Mouse (Mus musculus): Measurements from ENCODE around the gene March1. TPM values are rescaled to one million over a fixed set of nuclear protein-coding genes. Genes with fewer than 3 reads are reported as not detected.
A peak's percentile ranks its signal among the peaks of the same experiment; 100 is the strongest.

The March1 gene
- polyA plus RNA-seq, 1 experiment = 19.5 TPM

DNA sequence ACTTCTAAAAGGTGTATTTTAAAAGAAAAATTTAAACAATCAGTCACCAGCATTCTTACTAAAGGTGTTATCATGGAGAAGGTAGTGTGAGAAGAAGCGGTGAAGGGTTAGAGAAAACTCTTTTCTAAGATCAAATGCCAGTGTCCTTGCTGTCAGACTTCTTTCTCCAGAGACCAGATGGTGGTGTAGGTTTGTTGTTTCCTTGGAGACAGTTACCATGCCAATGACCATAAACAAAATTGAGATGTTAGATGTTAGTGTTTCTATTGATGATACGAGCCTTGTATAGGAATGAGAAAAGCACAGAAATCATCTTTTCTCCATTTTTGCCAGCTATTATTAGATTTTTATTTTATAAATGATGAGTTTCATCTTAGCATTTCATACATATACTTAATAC, 158.1 kb downstream of the March1 start:
- peak; percentile 58 for DNase-seq (ENCODE audit: low read depth)

DNA sequence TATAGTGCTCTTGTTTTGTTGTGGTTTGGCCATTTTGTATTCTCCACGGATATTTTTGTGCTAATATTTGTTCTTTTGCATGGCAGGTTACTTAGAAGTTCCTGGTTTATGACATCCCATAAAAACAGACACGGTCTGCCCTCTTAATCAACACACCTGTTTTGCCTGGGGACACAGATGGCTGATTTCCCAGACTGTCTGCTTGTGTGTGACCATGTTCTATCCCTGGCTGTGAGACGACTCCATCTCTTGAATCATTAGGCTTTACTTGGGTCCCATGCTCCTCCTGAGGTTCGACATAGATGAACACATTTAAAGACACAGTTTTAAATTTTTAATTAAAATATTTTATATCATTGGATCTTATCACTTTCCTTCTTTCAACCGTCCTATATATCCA, 163.5 kb downstream of the March1 start:
- DNase-seq (ENCODE audit: low read depth) = no peak

More for the DNA sequence above, 158.1 kb downstream of the March1 start:
- TF ChIP-seq POLR2A (IDR thresholded peaks at IDR 0.05; ENCODE audit: borderline replicate concordance, extremely low read depth, insufficient read depth, insufficient read length, poor library complexity, severe bottlenecking) (no peak), CTCF (IDR thresholded peaks at IDR 0.05; ENCODE audit: borderline replicate concordance, extremely low read depth, insufficient read depth, insufficient read length) (no peak)

DNA sequence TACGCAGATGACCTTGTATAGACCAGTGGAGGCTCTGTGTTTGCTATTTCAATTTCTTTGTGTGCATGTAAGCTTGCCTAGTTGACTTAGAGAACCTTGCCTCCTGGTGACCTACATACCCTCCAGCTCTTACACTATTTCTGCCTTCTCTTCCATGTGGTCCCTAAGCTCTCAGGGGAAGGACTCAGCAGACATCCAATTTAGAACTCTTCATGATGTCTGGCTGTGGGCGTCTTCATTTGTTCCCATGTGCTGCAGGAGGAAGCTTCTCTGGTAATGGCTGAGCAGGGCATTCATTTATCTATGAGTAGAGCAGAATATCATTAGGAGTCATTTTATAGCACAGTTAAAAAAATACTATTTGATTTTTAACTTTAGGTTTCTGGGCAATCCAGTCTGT, 195.3 kb downstream of the March1 start:
- TF ChIP-seq POLR2A (IDR thresholded peaks at IDR 0.05; ENCODE audit: borderline replicate concordance, extremely low read depth, insufficient read depth, insufficient read length, poor library complexity, severe bottlenecking) (no peak), CTCF (IDR thresholded peaks at IDR 0.05; ENCODE audit: borderline replicate concordance, extremely low read depth, insufficient read depth, insufficient read length) (no peak)
- no peak for DNase-seq (ENCODE audit: low read depth)

More for the DNA sequence above, 163.5 kb downstream of the March1 start:
- TF ChIP-seq POLR2A (IDR thresholded peaks at IDR 0.05; ENCODE audit: borderline replicate concordance, extremely low read depth, insufficient read depth, insufficient read length, poor library complexity, severe bottlenecking) (no peak), CTCF (IDR thresholded peaks at IDR 0.05; ENCODE audit: borderline replicate concordance, extremely low read depth, insufficient read depth, insufficient read length) (no peak)

- DNase-seq (ENCODE audit: low read depth) = peak; percentile 89
- TF ChIP-seq POLR2A (IDR thresholded peaks at IDR 0.05; ENCODE audit: borderline replicate concordance, extremely low read depth, insufficient read depth, insufficient read length, poor library complexity, severe bottlenecking) (no peak), CTCF (IDR thresholded peaks at IDR 0.05; ENCODE audit: borderline replicate concordance, extremely low read depth, insufficient read depth, insufficient read length) (no peak)
These were observed 304.8 kb downstream of the March1 start for GRCm38 (mm10) chr8:65922294-65923019.

- TF ChIP-seq CTCF (IDR thresholded peaks at IDR 0.05; ENCODE audit: borderline replicate concordance, extremely low read depth, insufficient read depth, insufficient read length) (no peak), POLR2A (IDR thresholded peaks at IDR 0.05; ENCODE audit: borderline replicate concordance, extremely low read depth, insufficient read depth, insufficient read length, poor library complexity, severe bottlenecking) (no peak)
- peak; percentile 47 for DNase-seq (ENCODE audit: low read depth)
These were observed 339.2 kb downstream of the March1 start for GRCm38 (mm10) chr8:65956948-65957347.

GRCm38 (mm10) chr8:65957492-65957891, 339.8 kb downstream of the March1 start:
- TF ChIP-seq POLR2A (IDR thresholded peaks at IDR 0.05; ENCODE audit: borderline replicate concordance, extremely low read depth, insufficient read depth, insufficient read length, poor library complexity, severe bottlenecking) (no peak), CTCF (IDR thresholded peaks at IDR 0.05; ENCODE audit: borderline replicate concordance, extremely low read depth, insufficient read depth, insufficient read length) (no peak)
- no peak for DNase-seq (ENCODE audit: low read depth)

GRCm38 (mm10) chr8:65966502-65967222, 349.0 kb downstream of the March1 start:
- no peak for TF ChIP-seq POLR2A (IDR thresholded peaks at IDR 0.05; ENCODE audit: borderline replicate concordance, extremely low read depth, insufficient read depth, insufficient read length, poor library complexity, severe bottlenecking)
- TF ChIP-seq CTCF (IDR thresholded peaks at IDR 0.05; ENCODE audit: borderline replicate concordance, extremely low read depth, insufficient read depth, insufficient read length) = no peak
- peak; percentile 84 for DNase-seq (ENCODE audit: low read depth)

DNA sequence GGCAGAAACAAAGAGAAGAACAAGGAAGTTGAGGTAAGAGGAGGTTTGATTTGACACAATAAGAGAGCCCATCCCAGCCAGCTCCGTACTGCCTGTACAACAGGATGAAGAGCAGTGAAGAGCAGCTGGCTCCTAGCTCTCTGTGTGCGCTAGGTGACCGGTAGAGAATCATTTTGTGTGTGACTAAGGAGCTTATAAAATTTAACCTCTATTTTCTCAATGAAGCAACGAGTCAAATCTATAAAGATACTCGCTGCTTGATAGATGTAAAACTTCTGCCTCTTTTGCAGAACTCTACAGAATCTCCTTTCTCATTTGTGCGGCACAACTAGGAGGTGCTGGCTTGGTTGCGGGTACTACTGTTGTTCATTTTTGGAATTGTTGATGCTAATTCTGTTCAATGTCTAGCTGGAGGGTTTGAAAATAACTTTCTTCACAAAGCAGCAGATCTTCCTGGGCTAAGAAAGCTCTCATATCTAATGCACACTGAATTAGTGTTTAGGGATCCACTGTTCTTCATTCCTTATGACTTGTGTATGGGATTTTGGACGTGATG, 349.6 kb downstream of the March1 start:
- no peak for DNase-seq (ENCODE audit: low read depth)
- no peak for TF ChIP-seq POLR2A (IDR thresholded peaks at IDR 0.05; ENCODE audit: borderline replicate concordance, extremely low read depth, insufficient read depth, insufficient read length, poor library complexity, severe bottlenecking)
- TF ChIP-seq CTCF (IDR thresholded peaks at IDR 0.05; ENCODE audit: borderline replicate concordance, extremely low read depth, insufficient read depth, insufficient read length) = no peak

DNA sequence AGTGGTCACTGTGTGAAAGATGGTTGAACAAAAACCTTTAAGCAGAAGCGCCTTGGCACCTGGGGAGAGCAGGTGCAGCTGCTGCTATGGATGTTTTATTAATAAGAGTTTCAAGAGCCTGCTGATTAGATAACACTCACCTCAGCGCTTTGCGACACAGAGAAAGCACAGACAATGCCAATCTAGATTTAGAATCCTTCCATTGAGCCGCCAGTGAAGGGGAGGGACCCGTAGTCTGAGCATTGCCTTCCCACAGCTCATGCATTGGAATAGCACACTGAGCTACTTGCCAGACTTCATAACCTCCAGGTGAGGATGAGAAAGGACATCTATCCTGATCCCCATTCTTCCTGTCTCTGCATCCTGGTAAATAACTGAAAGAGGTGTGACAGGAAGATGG, 359.2 kb downstream of the March1 start:
- TF ChIP-seq POLR2A (IDR thresholded peaks at IDR 0.05; ENCODE audit: borderline replicate concordance, extremely low read depth, insufficient read depth, insufficient read length, poor library complexity, severe bottlenecking) (no peak), CTCF (IDR thresholded peaks at IDR 0.05; ENCODE audit: borderline replicate concordance, extremely low read depth, insufficient read depth, insufficient read length) (no peak)
- DNase-seq (ENCODE audit: low read depth) = peak; percentile 45

- TF ChIP-seq CTCF (IDR thresholded peaks at IDR 0.05; ENCODE audit: borderline replicate concordance, extremely low read depth, insufficient read depth, insufficient read length) (no peak), POLR2A (IDR thresholded peaks at IDR 0.05; ENCODE audit: borderline replicate concordance, extremely low read depth, insufficient read depth, insufficient read length, poor library complexity, severe bottlenecking) (no peak)
- DNase-seq (ENCODE audit: low read depth) = no peak
These were observed 364.3 kb downstream of the March1 start for GRCm38 (mm10) chr8:65982039-65982438.

- DNase-seq (ENCODE audit: low read depth) = no peak
These were observed 370.0 kb downstream of the March1 start for GRCm38 (mm10) chr8:65987665-65988064.

More at GRCm38 (mm10) chr8:65987665-65988064, 370.0 kb downstream of the March1 start:
- no peak for TF ChIP-seq CTCF (IDR thresholded peaks at IDR 0.05; ENCODE audit: borderline replicate concordance, extremely low read depth, insufficient read depth, insufficient read length)
- TF ChIP-seq POLR2A (IDR thresholded peaks at IDR 0.05; ENCODE audit: borderline replicate concordance, extremely low read depth, insufficient read depth, insufficient read length, poor library complexity, severe bottlenecking) = no peak
